ENCODE assay signal across 14 mouse cellular contexts in genomic region chr5:116014237-116014636, GRCm38 (mm10).
"Had no signal": no experiment of that assay in that cellular context is flagged by ENCODE, and none has a peak within 500 bp of the region (broad histone marks: within the 10 kb centered on the region; RNA-seq: fewer than 3 reads in every experiment).

No protein-coding gene starts in this region.

- H3K9me3 ChIP-seq: kidney, embryonic 15.5 days; lung, embryonic 15.5 days; midbrain, embryonic 13.5 days had no signal

- DNase-seq: kidney, adult 8-10 months; kidney, postnatal 10 days; kidney, postnatal 4 days; layer of hippocampus, adult 9-11 months; lung, adult 18-20 months; lung, postnatal 10 days; lung, postnatal 36 days; thymus, adult 18-20 months; thymus, postnatal 36 days had no signal

- H3K27me3 ChIP-seq: kidney, embryonic 15.5 days; lung, embryonic 15.5 days; midbrain, embryonic 13.5 days had no signal

- H3K27ac ChIP-seq: kidney, embryonic 15.5 days; layer of hippocampus, adult 2 months; liver, embryonic 14.5 days; lung, embryonic 15.5 days; midbrain, embryonic 13.5 days had no signal

- H3K4me1 ChIP-seq: midbrain, embryonic 13.5 days had no signal

- ATAC-seq: midbrain, embryonic 13.5 days had no signal

- H3K9ac ChIP-seq: kidney, embryonic 15.5 days; liver, embryonic 14.5 days; lung, embryonic 15.5 days; midbrain, embryonic 13.5 days had no signal

- H3K4me3 ChIP-seq: kidney, embryonic 15.5 days; layer of hippocampus, adult 2 months; lung, embryonic 15.5 days; midbrain, embryonic 13.5 days had no signal
